Mouse (Mus musculus): ENCODE measurements at regions not wholly inside any gene's neighbourhood (a gene's known extent, or its start where the extent isn't known, plus 50 kb on each side); places are given as distances from the start of the nearest gene placed in this dataset.

DNA sequence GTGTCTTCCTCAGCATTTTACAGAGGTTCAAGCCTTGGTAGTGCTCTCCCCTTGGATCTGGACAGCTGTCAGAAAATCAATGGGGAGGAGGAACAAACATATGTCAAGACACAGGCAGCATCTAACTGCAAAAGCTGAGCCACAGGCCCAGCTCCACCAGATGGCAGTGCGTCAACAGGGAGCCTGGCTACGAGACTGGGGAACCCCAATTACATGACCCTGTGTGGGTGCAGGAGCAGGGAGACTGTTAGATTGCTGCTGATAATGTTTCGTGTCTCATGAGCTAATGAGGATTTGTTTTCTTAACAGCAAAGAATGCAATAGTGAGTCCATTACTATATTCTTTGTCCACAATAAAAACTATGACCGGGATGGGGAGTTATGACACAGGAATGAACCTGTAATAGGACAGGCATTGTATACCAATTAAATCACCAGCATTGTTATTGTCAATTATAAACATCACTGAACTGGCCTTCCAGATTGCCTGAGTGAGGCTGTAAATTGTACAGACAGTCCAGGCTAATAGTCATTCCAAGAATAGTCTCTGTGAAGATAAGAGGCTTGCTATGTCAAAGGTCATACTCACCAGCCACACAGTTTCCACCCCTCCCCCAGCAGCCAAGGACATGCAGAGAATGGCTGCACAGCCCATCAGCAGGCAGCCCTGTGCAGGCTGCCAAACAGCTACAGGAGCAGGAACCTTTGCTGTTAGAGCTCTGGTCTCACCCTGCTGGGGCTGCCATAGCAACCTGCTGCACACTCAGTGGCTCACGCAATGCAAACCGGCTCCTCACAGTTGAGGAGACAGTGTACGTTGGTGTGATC is 58.8 kb upstream of the Barx2 start:
- DNase-seq (ENCODE audit: low spot score in 2 of 2), result peak; percentile 81 to 84

DNA sequence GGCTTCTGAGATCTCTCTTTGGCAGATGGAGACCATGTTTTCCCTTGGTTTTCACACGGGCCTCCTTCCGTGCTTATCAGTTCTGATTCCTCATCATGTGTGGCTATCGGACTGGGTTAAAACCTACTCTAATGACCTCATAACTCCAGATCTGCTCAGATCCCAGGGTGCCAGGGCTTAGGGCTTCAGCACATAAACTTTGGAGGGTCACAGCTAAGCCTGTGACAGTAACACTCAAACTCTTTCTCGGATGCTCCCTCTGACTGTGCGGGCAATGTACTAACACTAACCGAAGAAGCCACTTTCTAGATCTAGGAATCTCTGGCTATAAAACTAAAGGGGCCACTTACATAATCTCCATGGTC is 59.3 kb upstream of the Barx2 start:
- DNase-seq (ENCODE audit: low spot score in 2 of 2), result no peak

DNA sequence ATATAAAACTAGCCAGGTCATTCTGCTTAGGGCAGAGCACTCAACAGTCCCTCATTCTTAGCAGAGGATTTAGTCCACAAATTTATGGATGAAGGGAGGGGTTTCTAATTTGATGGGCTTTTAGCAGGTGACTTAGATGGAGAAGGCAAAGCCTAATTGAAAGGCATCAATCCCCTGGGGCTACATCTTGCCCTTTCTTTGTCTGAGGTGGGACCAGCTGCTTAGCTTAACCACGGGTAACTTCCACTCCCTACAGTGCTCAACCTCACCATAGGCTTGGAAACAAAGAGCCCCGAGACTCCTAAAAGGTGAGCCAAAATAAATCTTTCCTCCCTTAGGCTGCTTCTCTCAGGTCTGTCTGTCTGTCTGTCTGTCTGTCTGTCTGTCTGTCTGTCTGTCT is 62.9 kb upstream of the Barx2 start:
- DNase-seq (ENCODE audit: low spot score in 2 of 2), result no peak

DNA sequence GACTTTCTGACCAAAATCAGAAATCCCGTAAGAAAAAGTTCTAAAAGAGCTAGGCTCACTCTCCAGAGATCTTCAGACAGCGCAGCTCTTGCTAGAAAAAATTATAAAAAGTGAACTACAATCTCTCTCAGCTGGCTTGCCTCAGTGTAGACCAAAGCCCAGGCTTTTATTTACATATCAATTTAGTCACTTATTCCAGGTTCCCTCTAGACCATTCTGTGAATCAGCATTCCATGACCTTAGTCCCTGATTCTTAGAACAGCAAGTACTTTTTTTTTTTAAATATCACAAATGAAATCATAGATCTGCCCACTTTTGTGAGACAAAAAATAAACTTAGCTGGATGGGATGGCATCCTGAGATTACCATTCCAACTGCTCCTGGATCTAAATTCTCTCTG is 64.8 kb upstream of the Barx2 start:
- no peak for DNase-seq (ENCODE audit: low spot score in 2 of 2)

DNA sequence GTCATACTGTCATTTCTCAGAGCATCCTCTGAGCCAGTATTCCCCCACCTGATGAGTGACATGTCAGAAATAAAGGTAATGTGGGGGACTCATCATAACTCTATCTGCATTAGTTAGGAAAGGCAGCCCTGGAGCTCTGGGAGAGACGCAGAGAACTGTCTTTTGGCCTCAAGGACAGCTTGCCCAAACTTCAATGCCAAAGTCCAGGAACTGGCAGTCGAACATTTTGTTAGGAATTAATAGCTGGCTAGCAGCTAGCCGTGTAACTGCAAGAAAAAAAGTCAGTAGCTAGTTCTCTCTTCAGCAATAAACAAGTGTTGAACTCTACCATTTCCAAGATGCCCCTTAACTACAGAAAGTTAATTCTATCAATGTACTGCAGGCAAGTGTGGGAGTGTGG is 65.9 kb upstream of the Barx2 start:
- no peak for DNase-seq (ENCODE audit: low spot score in 2 of 2)

DNA sequence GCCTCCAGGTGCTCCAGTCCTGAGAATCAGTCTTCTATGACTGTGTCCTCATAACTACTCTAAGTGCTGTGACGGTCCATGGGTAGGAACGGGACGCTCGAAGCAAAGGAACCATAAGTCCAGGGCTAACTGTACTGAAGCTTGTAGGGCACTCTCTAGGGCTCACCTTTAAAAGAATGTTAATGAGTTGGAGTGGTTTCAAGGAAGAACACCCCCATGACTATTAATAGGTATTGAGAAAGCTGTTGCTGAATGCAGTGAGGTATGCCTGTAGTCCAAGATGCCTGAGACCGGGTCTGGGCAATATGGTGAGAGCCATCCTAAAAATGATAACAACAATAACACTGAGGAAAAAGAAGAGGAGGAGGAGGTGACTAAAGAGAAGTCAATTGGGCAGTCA is 67.2 kb upstream of the Barx2 start:
- no peak for DNase-seq (ENCODE audit: low spot score in 2 of 2)

DNA sequence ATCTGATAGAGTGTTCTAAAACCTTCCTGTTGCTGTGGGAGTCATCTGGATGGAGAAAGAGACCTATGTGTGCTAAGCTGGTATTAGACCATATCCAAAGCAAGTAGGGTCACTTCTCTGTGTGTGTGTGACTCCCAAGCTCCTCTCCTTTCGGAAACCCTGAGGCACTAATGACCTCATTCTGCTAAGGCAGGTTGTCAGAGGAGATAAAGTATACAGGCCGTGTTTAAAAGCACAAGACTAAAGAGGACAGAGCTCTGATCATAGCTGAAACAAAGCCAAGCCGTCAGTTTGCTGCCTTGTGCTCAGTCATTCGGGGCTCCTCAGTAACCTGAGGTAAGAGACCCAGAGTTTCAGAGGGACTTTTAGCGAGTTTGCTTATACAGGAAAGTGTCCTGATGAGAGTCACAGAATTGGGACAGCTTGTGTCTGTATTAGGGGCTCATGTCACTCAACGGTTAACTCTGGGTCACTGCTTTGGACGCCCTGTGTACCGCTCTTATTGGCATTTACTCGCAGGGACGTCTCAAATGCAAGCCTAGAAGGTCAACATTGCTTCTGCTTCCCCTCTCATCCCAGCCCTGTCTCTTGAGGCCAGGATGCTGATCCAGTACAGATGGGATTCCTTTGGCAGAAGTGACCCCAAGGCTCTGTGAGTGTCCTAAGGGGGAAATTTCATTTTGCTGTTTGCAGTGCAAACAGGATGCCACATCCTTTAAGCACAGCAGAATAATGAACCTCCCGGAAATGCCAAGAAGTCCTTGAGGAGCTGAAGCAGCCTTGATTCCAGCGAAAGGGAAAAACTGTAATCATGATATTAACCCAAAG is 70.7 kb upstream of the Barx2 start:
- DNase-seq (ENCODE audit: low spot score in 2 of 2), result no peak

DNA sequence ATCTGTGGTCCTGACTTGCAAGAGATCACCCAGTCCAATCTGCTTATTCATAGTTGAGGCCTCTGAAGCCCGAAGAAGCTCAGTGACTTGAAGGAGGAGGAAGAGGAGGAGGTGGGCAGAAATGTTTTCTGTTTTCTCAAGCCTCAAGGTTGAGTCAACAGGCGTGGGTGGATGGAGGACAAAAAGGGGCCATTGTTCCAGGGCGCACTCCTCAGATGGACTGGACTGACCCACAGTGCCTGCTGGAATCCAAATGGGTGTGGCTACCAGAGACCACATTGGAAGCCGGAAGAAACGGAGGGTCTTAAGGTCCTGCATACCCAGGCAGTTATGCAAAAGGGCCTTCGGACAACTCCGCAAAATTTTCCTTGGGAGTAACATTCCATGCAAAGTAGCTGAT is 75.6 kb upstream of the Barx2 start:
- DNase-seq (ENCODE audit: low spot score in 2 of 2), result no peak

DNA sequence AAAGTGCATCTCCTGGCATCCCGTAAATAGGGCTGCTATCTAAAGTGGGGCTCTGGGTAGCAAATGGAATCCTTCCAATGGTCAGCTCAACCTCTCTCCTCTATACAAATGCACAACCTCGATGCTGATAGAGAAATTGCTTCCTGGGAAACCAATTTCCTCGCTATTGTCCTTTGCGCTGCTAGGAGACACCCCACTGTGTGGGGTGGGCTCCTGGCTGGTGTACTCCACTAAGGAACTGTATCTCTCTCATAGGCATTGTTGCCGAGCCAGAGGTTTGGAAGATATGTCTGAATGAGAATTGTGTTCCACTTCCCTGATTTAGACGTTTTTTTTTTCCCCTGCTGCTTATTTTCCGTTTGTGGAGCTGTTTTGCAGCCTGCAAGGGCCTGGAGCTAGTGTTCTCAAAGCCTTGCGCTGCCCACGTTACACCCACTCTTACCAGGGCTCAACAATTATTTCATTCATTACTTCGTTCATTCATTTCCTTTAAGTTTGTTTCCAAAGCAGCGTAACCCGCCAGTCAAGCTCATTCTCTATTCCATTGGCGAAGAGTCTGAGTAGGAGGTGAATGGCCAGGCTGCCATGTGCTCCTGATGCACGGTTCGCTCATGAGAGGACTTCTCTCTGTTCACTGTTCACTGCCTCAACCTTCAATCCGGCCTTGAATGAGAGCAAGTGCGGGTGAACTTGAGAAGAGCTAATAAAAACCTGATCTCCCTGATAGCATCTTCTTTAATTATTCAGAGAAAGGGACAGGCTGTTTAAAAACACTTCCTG is 76.5 kb upstream of the Barx2 start:
- no peak for DNase-seq (ENCODE audit: low spot score in 2 of 2)

DNA sequence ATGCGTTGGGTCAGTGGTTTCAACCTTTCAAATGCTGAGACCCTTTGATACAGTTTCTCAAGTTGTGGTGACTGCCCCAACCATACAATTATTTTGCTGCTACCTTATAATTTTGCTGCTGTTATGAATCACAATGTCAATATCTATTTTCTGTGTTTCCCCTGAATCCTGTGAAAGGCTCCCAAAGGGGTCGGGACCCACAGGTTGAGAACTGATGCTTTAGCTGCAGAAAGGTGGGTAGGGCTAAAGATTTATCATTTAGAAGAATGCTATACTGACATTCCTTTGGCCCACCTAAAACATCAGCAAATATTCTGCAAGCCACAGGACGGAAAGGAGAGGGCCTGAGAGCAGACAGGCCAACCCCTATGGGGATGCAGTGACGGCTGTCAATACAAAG is 77.2 kb upstream of the Barx2 start:
- no peak for DNase-seq (ENCODE audit: low spot score in 2 of 2)

DNA sequence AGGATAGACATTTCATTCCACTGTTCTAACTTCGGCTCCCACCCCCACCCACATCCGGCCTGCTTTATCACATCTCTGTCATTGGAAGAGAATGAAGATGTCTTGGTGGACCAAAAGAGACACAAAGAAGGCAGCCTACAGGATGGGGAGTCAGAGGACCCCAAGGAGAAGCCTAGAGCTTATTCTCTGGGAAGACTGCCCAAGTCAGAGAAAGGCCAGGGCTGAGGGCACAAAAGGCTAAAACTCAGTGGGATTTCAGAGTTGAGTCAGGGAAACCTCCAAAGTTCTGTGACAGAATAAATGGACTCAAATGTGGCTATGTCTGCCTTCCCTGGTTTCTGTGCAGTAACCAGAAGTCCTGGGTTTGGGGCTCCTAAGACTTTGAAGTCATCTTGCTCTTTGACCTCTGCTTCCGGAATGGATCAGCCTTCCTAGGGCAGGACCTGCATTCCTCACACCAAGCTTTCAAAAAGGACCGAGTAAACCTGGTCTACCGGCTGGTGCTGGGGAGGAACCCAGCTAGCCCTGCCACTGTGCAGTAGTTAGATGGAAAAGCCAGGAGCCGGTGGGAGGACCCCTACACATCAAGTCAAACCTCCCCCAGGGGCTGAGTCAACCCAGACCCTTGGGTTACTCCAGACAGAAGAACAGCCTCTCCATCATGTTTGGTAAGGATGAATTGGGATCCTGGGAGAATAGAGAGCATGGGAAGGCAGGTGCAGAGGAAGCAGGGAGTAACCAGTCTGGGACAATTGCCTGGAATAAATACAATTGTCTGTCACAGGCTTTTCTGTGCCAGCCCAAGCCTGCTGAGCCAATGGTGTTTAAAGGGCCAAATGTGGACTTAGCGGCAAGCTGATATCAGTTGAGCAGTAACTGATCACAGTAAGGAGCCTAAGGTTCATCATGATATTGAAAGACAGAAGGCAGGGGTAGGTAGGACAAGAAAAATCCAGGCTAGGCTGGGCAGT is 80.7 kb upstream of the Barx2 start:
- peak; percentile 29 to 30 for DNase-seq (ENCODE audit: low spot score in 2 of 2)

DNA sequence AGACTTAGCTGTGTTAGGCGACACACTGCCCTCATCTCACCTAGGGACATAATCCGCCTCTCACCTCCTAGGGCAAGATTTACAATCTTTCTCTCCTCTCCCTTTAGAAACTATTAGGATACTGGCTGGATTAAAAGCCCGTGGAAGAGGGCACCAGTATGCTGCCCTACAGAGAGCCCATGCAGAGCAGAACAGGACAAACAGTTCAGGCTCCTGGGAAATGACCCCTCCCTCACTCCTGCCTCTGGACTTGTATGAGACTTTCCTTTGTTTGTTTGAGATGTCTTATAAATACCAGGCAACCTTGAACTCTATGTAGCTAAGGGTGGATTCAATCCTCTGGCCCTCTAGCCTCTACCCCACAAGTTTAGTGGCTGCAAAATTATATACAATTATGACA is 81.8 kb upstream of the Barx2 start:
- DNase-seq (ENCODE audit: low spot score in 2 of 2), result no peak

DNA sequence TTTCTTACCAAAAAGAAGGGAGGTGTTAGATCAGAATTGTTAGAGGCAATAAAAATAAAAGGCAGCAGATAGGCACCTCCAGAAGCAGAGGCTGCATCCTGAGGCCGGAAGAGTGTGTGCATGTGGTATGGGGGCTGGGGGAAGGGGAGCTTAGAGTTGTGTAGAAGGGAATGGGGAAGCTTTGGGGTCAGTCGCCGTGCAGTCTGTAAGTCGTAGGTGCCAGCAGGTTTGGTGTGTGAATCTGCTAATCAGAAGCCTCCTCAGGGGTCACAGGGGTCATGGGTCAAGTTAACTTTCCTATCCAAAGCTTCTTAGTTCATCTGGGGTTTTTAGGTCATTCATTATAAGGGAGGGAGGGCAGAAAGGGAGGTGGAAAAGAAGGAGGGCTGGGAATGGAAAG is 82.4 kb upstream of the Barx2 start:
- DNase-seq (ENCODE audit: low spot score in 2 of 2), result no peak

DNA sequence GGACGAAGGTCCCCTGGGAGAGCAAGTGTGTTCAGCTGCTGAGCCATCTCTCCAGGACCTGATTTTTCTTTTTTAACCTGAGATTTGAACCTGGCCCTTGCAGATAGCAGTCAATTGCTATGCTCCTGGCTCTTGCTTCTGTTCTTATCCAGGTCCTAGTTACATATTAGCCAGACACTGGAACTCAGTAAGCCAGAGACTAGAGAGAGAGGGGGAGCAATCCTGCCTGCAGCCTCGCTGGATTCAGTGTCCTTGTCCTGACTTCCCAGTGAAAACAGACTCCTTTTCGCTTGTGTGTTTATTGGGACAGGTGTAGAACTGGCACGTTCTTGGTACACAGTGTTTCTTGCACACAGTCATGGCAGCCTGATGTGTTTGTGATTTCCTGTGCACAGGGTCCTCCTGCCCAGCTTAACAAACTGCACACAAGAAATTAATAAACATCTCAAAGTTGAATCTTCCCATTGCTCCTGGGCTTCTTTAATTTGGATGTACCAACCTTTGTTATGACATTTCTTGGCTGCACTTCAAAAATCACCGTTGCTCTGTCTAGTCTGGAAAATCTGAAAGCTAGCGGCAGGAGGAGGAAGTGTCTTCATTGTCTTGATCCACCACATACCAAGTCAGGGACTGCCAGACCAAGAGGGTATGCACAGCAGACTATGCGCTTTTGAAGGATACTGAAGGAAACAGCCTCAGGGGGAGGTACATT is 83.4 kb upstream of the Barx2 start:
- DNase-seq (ENCODE audit: low spot score in 2 of 2), result no peak

DNA sequence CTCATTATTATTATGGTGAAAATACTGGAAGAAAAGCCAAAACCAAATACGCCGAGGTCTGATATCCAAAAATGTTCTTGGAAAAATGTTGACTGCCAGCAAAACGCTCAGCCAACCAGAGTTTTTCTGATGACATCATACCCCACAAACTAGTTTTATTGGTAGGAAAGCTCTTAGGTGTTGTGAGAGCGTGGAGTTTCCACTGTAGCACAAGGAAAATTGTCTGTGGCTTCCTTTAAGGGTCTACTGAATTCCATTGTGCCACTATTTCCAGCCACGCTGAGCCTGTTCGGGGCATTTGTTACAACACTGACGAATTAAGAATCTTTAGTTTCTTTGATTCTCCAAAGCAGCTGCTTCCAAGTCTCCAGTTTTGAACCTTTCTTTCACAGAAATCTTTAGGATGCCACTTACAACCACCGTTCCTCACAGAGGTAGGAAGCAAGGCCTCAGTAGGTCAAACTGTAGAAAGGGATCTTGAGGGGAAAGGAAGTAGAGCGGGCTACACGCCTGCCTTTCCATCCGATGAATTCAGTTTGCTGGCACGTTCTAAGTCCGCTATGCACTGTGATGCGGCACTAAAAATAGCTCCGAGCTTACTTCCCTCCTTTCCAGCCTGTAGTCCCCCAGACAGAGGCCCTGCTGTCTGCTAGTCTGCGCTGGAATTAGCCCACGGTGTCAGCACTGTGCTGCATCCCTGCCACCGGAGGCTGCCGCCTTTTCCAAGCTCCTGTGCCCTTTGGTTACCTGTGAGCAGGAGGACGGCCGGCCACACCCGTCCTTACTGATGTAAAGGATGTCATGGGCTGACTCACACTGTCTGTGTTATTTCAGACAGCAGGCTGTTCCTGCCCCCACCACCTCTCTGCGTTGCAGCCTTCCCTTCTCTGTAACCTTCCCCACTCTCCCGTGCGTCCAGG is 84.2 kb upstream of the Barx2 start:
- peak; percentile 42 to 49 for DNase-seq (ENCODE audit: low spot score in 2 of 2)

DNA sequence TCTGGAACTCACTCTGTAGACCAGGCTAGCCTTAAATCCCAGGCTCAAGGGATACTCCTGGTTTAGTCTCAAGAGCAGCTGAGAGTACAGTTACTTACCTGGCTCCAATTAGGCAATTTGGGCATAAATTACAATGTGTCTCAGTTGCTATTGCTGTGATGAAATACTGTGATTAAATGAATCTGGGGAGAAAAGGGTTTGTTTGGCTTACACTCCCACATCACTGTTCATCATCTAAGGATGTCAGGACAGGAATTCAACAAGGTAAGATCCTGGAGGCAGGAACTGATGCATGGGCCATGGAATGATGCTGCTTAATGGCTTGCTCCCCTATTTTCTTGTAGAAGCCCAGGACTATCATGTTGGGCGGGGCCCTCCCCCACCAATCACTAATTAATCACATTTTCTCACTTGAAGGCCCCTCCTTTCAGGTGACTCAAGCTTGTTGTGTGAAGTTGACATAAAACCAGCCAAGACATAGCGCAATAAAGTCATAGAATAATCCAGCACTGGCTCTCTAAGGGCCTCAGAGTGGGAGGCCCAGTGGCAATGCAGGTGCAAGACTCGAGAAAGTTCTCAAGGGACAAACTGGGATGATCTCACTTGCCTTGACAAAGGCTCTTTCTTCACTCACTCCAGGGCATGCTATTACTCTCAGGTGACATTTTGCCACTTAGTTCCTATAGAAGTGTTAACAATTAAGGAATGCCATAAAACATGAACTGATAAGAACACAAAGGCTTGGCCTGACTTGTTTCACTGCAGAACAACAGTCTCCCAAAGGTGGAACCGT is 85.4 kb upstream of the Barx2 start:
- DNase-seq (ENCODE audit: low spot score in 2 of 2), result no peak

DNA sequence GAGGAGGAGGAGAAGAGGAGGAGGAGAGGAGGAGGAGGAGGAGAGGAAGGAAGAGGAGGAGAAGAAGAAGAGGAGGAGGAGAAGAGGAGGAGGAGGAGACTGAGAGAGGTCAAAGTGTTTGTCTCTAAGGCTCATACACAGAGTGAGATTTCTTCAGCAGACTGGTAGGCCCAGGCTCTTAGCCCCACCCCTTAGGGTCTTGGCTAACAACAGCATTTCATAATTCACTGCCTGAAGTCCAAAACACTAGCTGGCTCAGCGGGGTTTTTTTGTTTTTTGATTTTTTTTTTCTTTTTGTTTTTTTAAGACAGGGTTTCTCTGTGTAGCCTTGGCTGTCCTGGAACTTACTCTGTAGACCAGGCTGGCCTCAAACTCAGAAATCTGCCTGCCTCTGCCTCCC is 86.5 kb upstream of the Barx2 start:
- DNase-seq (ENCODE audit: low spot score in 2 of 2), result no peak

DNA sequence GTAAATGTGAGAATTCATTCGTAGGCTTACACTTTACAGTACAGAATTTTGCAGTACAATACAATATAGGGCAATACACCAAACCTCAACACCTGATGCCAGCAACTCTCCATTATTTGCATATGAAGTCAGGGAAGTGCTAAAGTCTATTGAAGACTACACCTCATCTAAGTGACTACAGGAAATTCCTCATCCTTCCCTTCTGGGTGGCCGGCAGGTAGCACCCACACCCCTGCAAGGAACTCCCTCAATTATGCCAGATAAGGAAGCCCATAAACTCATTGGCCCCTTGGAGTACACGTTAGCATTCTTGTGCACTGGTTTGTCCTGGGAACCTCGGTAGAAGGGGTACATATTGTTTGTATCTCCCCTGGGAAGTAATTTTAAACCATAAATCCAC is 89.7 kb upstream of the Barx2 start:
- no peak for DNase-seq (ENCODE audit: low spot score in 2 of 2)

All from layer of hippocampus, postnatal 10 days (tissue).